Mouse (Mus musculus) thymus, adult 2 months (tissue): Measurements from ENCODE around the gene Trpv2. TPM values are rescaled to one million over a fixed set of nuclear protein-coding genes. Genes with fewer than 3 reads are reported as not detected.

Source experiments
- DNase-seq: peaks from one replicate; pipeline ENCODE4 v3.0.0; 2021
- H3K27ac ChIP-seq: fragments of 200-500 bp; 2 replicates; pipeline ENCODE4 v1.5.1; 2012; ENCODE audit warnings: low read length, control low read depth; ENCODE audit not compliant: control insufficient read depth, insufficient read depth
- H3K27me3 ChIP-seq: fragments of 200-500 bp; 2 replicates; pipeline ENCODE4 v1.6.1; 2012; ENCODE audit warnings: mild to moderate bottlenecking, low read length, moderate library complexity, mixed read lengths; ENCODE audit not compliant: control insufficient read depth, insufficient read depth
- H3K36me3 ChIP-seq: fragments of 200-500 bp; 2 replicates; pipeline ENCODE4 v1.6.1; 2012; ENCODE audit warnings: mild to moderate bottlenecking, low read length, moderate library complexity; ENCODE audit not compliant: control insufficient read depth, insufficient read depth
- H3K4me1 ChIP-seq: fragments of 200-500 bp; replicated peaks from 2 replicates; pipeline ENCODE4 v1.6.1; 2012; ENCODE audit warnings: low read length; ENCODE audit not compliant: control insufficient read depth, insufficient read depth
- H3K4me3 ChIP-seq: fragments of 200-500 bp; 2 replicates; pipeline ENCODE4 v1.5.1; 2012; ENCODE audit warnings: mild to moderate bottlenecking, low read length, control low read depth, moderate library complexity; ENCODE audit not compliant: control insufficient read depth, insufficient read depth
- CTCF ChIP-seq: fragments of 200-500 bp; IDR thresholded peaks from 2 replicates; pipeline ENCODE4 v1.5.1; 2012; ENCODE audit warnings: mild to moderate bottlenecking, control low read depth, low read length, moderate library complexity, borderline replicate concordance; ENCODE audit not compliant: control insufficient read depth, poor library complexity, insufficient read depth; ENCODE audit errors: extremely low read depth
- POLR2A ChIP-seq: fragments of 200-500 bp; IDR thresholded peaks from 2 replicates; pipeline ENCODE4 v1.6.1; 2012; ENCODE audit warnings: mild to moderate bottlenecking, low read length, control low read depth, moderate library complexity; ENCODE audit not compliant: control insufficient read depth, poor library complexity, insufficient read depth; ENCODE audit errors: extremely low read depth
- WGBS: fragments of 180-500 bp; shearing (Covaris S2); methylation state at CpG from one replicate; pipeline ENCODE4 v1.1.7; 2018; 5-methylcytosine and 5-hydroxymethylcytosine counted together
- polyA plus RNA-seq: library from polyadenylated mRNA; depleted of rRNA; stranded (reverse); fragments of >200 nt; gene quantifications from 2 replicates; pipeline ENCODE4 v1.2.3, GENCODE M21; 2012

Trpv2 gene
- polyA plus RNA-seq, 1 experiment = 96.0 TPM

- H3K27me3 ChIP-seq = no peaks in the 10 kb centered on the region
- peaks cover 21% of the 10 kb centered on the region for H3K36me3 ChIP-seq
- peak overlapping the region; percentile 56 for H3K4me3 ChIP-seq
- DNase-seq = peak; percentile 85
- no peaks in the 10 kb centered on the region; the same call in 1 of the 2 replicates for H3K4me1 ChIP-seq
- under 1% methylated on average over 58 of the region's 58 CpGs for WGBS
- TF ChIP-seq POLR2A (peak; percentile 98), CTCF (no peak)
- H3K27ac ChIP-seq = peak overlapping the region; percentile 69; the same call in 1 of the 2 replicates
Measured at GRCm38 (mm10) chr11:62551226-62552119, 22.8 kb upstream of the Trpv2 start.

GRCm38 (mm10) chr11:62553186-62553585 is 21.1 kb upstream of the Trpv2 start:
- no peaks in the 10 kb centered on the region; the same call in 1 of the 2 replicates for H3K4me1 ChIP-seq
- TF ChIP-seq POLR2A (no peak), CTCF (no peak)
- no peaks in the 10 kb centered on the region for H3K27me3 ChIP-seq
- H3K4me3 ChIP-seq = peak overlapping the region; percentile 52; the same call in 1 of the 2 replicates
- 2% methylated on average over 1 of the region's 1 CpGs for WGBS
- no peak overlapping the region for H3K27ac ChIP-seq
- no peak for DNase-seq
- H3K36me3 ChIP-seq = peaks cover 21% of the 10 kb centered on the region

DNA sequence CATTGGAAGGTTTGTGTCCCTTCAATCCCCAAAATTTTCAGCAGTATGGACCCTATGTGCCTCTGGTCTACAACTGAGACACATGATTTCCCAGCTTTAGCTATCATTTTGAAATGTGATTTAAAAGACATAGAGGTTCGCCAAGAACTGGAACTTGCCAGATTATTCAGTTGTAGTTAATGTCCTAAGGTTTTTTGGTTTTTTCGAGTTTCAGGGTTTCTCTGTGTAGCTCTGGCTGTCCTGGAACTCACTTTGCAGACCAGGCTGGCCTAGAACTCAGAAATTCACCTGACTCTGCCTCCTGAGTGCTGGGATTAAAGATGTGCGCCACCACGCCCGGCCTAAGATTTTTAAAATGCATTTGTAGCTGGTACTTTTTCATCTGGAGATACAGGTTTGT is 20.7 kb upstream of the Trpv2 start:
- Histone ChIP-seq H3K4me1 (peaks cover 1% of the 10 kb centered on the region), H3K27ac (no peak overlapping the region), H3K27me3 (no peaks in the 10 kb centered on the region), H3K4me3 (peak overlapping the region; percentile 13; the same call in 1 of the 2 replicates), H3K36me3 (peaks cover 21% of the 10 kb centered on the region)
- DNase-seq = no peak
- TF ChIP-seq POLR2A (no peak), CTCF (no peak)
- WGBS = 54% methylated on average over 5 of the region's 5 CpGs

GRCm38 (mm10) chr11:62554163-62554855 is 20.0 kb upstream of the Trpv2 start:
- WGBS = 42% methylated on average over 5 of the region's 5 CpGs
- no peak overlapping the region for H3K27ac ChIP-seq
- DNase-seq = no peak
- no peak overlapping the region for H3K4me3 ChIP-seq
- H3K27me3 ChIP-seq = no peaks in the 10 kb centered on the region
- TF ChIP-seq CTCF (no peak), POLR2A (no peak)
- peaks cover 21% of the 10 kb centered on the region for H3K36me3 ChIP-seq
- H3K4me1 ChIP-seq = peaks cover 7% of the 10 kb centered on the region

- H3K27me3 ChIP-seq = no peaks in the 10 kb centered on the region
- H3K27ac ChIP-seq = no peak overlapping the region
- no peak overlapping the region for H3K4me3 ChIP-seq
- H3K36me3 ChIP-seq = peaks cover 21% of the 10 kb centered on the region
- peaks cover 7% of the 10 kb centered on the region for H3K4me1 ChIP-seq
- TF ChIP-seq POLR2A (no peak), CTCF (no peak)
- no peak for DNase-seq
Measured at GRCm38 (mm10) chr11:62554934-62555517, 19.3 kb upstream of the Trpv2 start.

DNA sequence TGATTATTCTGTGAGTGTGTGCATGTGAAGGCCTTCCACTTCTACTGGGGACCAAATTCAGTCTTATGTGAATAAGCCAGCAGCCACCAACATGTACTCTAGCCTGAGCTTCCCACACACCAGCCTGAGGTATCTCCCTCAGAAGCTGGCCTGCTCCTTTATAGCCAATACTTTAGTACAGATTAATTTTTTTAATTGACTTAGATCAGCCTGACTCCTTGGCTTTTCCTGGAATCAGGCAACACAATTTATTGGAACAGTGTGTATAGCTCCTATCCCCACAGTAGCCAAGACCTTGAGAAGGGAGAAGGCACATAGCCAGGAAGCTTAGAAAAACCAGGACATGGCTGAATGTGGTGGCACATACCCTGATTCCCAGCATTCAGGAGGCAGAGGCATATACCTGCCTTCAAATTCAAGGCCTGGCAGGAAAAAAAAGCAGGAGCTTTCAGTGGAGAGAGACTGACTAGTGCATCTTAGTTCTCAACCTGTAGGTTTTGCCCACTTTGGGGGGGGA is 18.3 kb upstream of the Trpv2 start:
- no peak overlapping the region for H3K27ac ChIP-seq
- no peaks in the 10 kb centered on the region for H3K27me3 ChIP-seq
- no peak for DNase-seq
- no peak for TF ChIP-seq POLR2A
- TF ChIP-seq CTCF = no peak
- peaks cover 21% of the 10 kb centered on the region for H3K36me3 ChIP-seq
- no peak overlapping the region for H3K4me3 ChIP-seq
- peaks cover 12% of the 10 kb centered on the region for H3K4me1 ChIP-seq
